Mouse (Mus musculus): Measurements from ENCODE around the gene Serpinb9d. TPM values are rescaled to one million over a fixed set of nuclear protein-coding genes. Genes with fewer than 3 reads are reported as not detected.
"Not testable (repeated sequence)": the region's sequence is repeated elsewhere in the genome, so short reads cannot be mapped to it uniquely, and the experiment has no call there.

The Serpinb9d gene
- not detected in 2 replicates for total RNA-seq (2014; fragmentation: Nextera tagmentation)
- not detected in 2 replicates for total RNA-seq (2017)

DNA sequence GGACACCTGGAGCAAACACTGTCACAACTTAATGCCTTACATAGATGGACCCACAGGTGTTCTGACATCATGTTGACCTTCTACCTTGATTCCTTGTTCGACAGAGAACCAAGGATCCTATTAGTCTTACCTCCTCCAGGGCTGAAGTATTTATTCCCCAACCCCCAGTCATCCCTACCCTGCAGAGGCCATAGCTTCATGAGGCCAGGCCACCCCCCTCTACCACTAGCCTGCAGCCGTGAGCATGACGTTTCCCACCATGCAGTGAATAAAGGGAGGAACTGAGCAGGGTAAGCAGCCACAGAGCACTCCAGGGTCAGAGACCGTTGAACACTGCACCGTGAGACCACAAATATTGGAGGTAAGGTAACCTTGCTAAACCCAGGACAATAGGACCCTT, at the start of gene Serpinb9d:
Serpinb9d (plus strand) TSS at position 301 of the 400 bp plus-strand sequence.
- ATAC-seq (replicated peaks; ENCODE audit: low FRiP score, low TSS enrichment, poor library complexity, severe bottlenecking), result no peak

DNA sequence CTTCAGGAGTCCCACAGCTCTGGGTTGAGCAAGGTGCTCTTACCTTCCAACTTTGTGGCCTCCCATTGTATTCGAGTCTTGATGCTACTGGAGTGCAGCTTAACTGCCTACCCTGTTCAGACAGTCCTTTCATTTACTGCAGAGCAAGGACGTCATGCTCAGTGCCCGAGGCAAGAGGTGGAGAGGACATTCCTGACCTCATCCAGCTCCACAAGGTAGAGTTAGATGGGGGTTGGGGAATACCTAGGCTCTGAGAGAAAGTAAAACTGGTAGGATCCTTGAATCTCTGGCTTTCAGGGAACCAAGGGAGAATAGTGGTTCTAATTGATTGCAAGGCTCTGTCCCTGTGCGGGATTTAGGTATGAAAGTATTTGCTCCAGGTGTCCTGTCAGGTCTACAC, 33.1 kb upstream of the Serpinb9d start, which contains the start of gene Serpinb9c:
Serpinb9c (minus strand) TSS at position 101 of the 400 bp plus-strand sequence.
- ATAC-seq (replicated peaks; ENCODE audit: low FRiP score, low TSS enrichment, poor library complexity, severe bottlenecking), result no peak

DNA sequence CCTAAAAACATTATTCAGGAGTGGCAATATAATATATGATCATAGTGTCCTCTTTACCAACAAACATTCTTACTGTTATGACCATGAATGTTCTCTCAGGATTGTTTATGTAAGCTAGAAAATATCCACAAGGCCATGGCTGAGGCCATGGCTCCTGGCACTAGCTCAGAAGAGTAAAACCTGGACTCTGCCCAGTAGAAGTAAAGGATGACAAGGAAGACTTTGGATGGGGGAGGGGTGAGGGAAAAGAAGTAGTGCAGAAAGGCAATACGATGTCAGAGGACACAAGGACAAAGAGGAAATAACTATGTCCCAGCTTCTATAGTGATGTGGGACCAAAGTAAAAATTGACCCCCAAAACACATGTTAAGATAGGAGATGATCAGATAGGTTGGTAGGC, 2.3 kb upstream of the Serpinb9d start:
- ATAC-seq (replicated peaks; ENCODE audit: low FRiP score, low TSS enrichment, poor library complexity, severe bottlenecking), result not testable (repeated sequence)

DNA sequence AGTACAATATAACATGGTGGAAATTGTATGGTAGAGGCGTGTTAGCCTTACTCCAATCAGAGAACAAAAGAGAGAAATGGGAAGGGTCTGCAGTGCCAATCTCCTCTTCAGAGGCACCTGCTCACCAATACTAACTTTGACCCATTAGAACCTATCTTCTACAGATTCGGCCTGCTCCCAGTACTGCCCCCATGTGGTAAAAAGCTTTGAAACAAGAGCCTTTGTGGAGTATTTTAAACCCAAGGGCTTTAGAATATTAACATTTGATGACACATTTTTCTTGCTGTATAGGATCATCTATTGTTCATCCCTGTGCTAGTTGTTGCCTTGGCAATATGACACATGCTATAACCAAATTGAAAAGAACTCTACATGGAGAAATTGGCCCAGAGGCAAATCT, 7.0 kb downstream of the Serpinb9d start:
- ATAC-seq (replicated peaks; ENCODE audit: low FRiP score, low TSS enrichment, poor library complexity, severe bottlenecking), result no peak

DNA sequence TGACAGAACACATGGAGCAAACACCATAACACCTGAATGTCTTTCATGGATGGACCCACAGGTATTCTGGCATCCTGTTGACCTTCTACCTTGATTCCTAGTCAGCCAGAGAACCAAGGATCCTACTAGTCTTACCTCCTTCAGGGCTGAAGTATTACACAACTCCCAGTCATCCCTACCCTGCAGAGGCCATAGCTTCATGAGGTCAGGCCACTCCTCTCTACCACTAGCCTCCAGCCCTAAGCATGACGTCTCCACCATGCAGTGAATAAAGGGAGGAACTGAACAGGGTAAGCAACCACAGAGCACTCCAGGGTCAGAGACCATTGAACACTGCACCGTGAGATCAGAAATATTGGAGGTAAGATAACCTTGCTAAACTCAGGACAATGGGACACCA, 56.6 kb downstream of the Serpinb9d start, which contains the start of gene Serpinb9e:
Serpinb9e (plus strand) TSS at position 301 of the 400 bp plus-strand sequence.
- ATAC-seq (replicated peaks; ENCODE audit: low FRiP score, low TSS enrichment, poor library complexity, severe bottlenecking), result not testable (repeated sequence)

Other genes starting within 250 kb of the Serpinb9d start
- 10.1 and 14.4 TPM in 2 replicates for gene Serpinb6b, start 227.8 kb upstream of the Serpinb9d start, total RNA-seq (2014; fragmentation: Nextera tagmentation)
- gene Serpinb6b, start 227.8 kb upstream of the Serpinb9d start, total RNA-seq (2017), result 36.7 and 70.1 TPM in 2 replicates
- 6.1 and 7.9 TPM in 2 replicates for gene Serpinb9, start 189.7 kb upstream of the Serpinb9d start, total RNA-seq (2014; fragmentation: Nextera tagmentation)
- gene Serpinb9, start 189.7 kb upstream of the Serpinb9d start, total RNA-seq (2017), result 5.8 and 12.1 TPM in 2 replicates
- gene Serpinb9b, start 165.5 kb upstream of the Serpinb9d start, total RNA-seq (2014; fragmentation: Nextera tagmentation), result not detected in 2 replicates
- gene Serpinb9b, start 165.5 kb upstream of the Serpinb9d start, total RNA-seq (2017), result not detected in 2 replicates
- not detected in 2 replicates for gene Serpinb1b, start 114.4 kb upstream of the Serpinb9d start, total RNA-seq (2014; fragmentation: Nextera tagmentation)
- gene Serpinb1b, start 114.4 kb upstream of the Serpinb9d start, total RNA-seq (2017), result not detected in 2 replicates
- not detected in 2 replicates for gene Serpinb9c, start 33.2 kb upstream of the Serpinb9d start, total RNA-seq (2014; fragmentation: Nextera tagmentation)
- not detected in 2 replicates for gene Serpinb9c, start 33.2 kb upstream of the Serpinb9d start, total RNA-seq (2017)
- not detected in 2 replicates for gene Serpinb9e, start 56.7 kb downstream of the Serpinb9d start, total RNA-seq (2014; fragmentation: Nextera tagmentation)
- not detected in 2 replicates for gene Serpinb9e, start 56.7 kb downstream of the Serpinb9d start, total RNA-seq (2017)
- not detected in 2 replicates for gene Serpinb9f, start 131.1 kb downstream of the Serpinb9d start, total RNA-seq (2014; fragmentation: Nextera tagmentation)
- not detected in 2 replicates for gene Serpinb9f, start 131.1 kb downstream of the Serpinb9d start, total RNA-seq (2017)
- not detected in 2 replicates for gene Gm11397, start 202.8 kb downstream of the Serpinb9d start, total RNA-seq (2014; fragmentation: Nextera tagmentation)
- not detected in 2 replicates for gene Gm11397, start 202.8 kb downstream of the Serpinb9d start, total RNA-seq (2017)

Data from megakaryocyte-erythroid progenitor cell, adult 5-6 weeks (primary cell).